Mouse (Mus musculus) fibroblast of lung, adult 2 months (primary cell): ENCODE results near the gene Cela3b.
A peak's percentile ranks its signal among the peaks of the same experiment; 100 is the strongest.
"Not testable (repeated sequence)": the region's sequence is repeated elsewhere in the genome, so short reads cannot be mapped to it uniquely, and the experiment has no call there.

Experiments
- DNase-seq: peaks from one replicate; pipeline ENCODE4 v3.0.0-alpha.2; 2011; ENCODE audit warnings: low read depth

Gene Cela3b

GRCm38 (mm10) chr4:137461981-137462690 is 31.8 kb upstream of the Cela3b start:
- DNase-seq, result no peak

GRCm38 (mm10) chr4:137461217-137461616 is 30.9 kb upstream of the Cela3b start:
- no peak for DNase-seq

- no peak for DNase-seq
Observed at GRCm38 (mm10) chr4:137460676-137461075, 30.3 kb upstream of the Cela3b start.

GRCm38 (mm10) chr4:137458861-137459260 is 28.5 kb upstream of the Cela3b start:
- no peak for DNase-seq

- no peak for DNase-seq
Observed at GRCm38 (mm10) chr4:137458310-137458709, 28.0 kb upstream of the Cela3b start.

- no peak for DNase-seq
Observed at GRCm38 (mm10) chr4:137457292-137457691, 27.0 kb upstream of the Cela3b start.

- DNase-seq, result no peak
Observed at GRCm38 (mm10) chr4:137456581-137456980, 26.2 kb upstream of the Cela3b start.

GRCm38 (mm10) chr4:137454582-137454981 is 24.2 kb upstream of the Cela3b start:
- no peak for DNase-seq

- no peak for DNase-seq
Observed at GRCm38 (mm10) chr4:137453234-137453767, 23.0 kb upstream of the Cela3b start, which contains the start of gene 1700013G24Rik. TSS of gene 1700013G24Rik (plus strand) at chr4:137453284.

GRCm38 (mm10) chr4:137452190-137452589 is 21.9 kb upstream of the Cela3b start:
- DNase-seq, result no peak

- DNase-seq, result peak; percentile 45
Observed at GRCm38 (mm10) chr4:137449715-137450114, 19.4 kb upstream of the Cela3b start.

- DNase-seq, result peak; percentile 57
Observed at GRCm38 (mm10) chr4:137449132-137449531, 18.8 kb upstream of the Cela3b start.

GRCm38 (mm10) chr4:137448641-137449040 is 18.3 kb upstream of the Cela3b start:
- no peak for DNase-seq

- DNase-seq, result no peak
Observed at GRCm38 (mm10) chr4:137448197-137448596, 17.9 kb upstream of the Cela3b start.

GRCm38 (mm10) chr4:137447363-137448196 is 17.2 kb upstream of the Cela3b start:
- peak; percentile 49 for DNase-seq

- no peak for DNase-seq
Observed at GRCm38 (mm10) chr4:137445881-137446280, 15.5 kb upstream of the Cela3b start.

GRCm38 (mm10) chr4:137443625-137444024 is 13.3 kb upstream of the Cela3b start:
- no peak for DNase-seq

GRCm38 (mm10) chr4:137441332-137441731 is 11.0 kb upstream of the Cela3b start:
- DNase-seq, result no peak

- no peak for DNase-seq
Observed at GRCm38 (mm10) chr4:137438842-137439241, 8.5 kb upstream of the Cela3b start.

- DNase-seq, result no peak
Observed at GRCm38 (mm10) chr4:137436979-137437669, 6.8 kb upstream of the Cela3b start.

GRCm38 (mm10) chr4:137432700-137433550 is 2.6 kb upstream of the Cela3b start:
- not testable (repeated sequence) for DNase-seq
